Mouse (Mus musculus) small intestine, adult 2 months (tissue): ENCODE data around the gene Kif16b.

Experiments
- CTCF ChIP-seq: fragments of 200-500 bp; IDR thresholded peaks from 2 replicates; pipeline ENCODE4 v1.5.1; 2012; ENCODE audit warnings: low read depth, mild to moderate bottlenecking, control low read depth, inconsistent platforms, low read length, moderate library complexity, mixed read lengths; ENCODE audit not compliant: insufficient replicate concordance, insufficient read length; ENCODE audit errors: extremely low read depth
- POLR2A ChIP-seq: fragments of 200-500 bp; IDR thresholded peaks from 2 replicates; pipeline ENCODE4 v1.6.1; 2012; ENCODE audit warnings: low read depth, mild to moderate bottlenecking, control low read depth, inconsistent platforms, low read length, moderate library complexity

DNA sequence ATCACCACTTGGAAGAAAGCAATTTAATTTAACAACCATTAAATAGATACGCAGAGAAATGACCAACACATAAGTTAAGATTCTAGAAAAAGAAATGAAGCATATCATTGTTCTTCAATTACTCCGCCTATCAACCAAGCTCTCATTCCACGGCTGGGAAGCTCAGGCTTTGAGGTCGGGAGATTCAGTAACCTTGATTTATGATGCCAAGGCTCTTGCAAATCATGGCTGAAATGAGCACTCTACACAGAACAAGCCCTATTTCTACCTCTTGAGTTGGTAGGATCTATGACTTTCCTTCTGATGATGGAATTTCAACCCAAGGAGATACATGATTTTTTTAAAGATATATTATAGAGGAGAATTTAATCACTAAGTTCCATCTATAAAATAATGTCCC lies 140.5 kb downstream of the Kif16b start:
- TF ChIP-seq CTCF: no peak
- no peak for TF ChIP-seq POLR2A
